Comparison of ENCODE assay signal across 8 mouse cellular contexts in the genomic region with DNA sequence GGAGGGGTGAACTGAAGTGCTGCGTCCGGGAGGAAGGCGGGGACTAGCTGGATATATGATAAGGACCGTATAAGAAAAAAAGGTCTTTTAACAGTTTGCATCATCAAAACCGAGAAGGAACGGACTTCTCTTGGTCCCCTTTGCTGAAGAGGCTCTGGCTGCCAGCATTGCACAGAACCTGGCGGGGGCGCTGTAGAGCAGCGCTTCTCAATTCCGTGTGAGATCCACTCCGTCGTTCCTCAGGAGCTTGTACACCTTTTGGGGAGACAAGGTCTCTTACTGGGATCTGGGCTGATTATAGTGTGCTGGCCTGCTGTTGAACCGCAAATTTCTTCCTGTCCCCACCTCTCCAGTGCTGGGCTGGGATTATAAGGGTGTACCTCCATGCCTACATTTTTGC. TPM values are rescaled to one million over a fixed set of nuclear protein-coding genes. Genes with fewer than 3 reads are reported as not detected.
DNase-seq lines count a peak whose midpoint lies in the region; ATAC-seq and TF ChIP-seq lines count a peak whose summit lies in the region.

No protein-coding gene starts in this region.

- H3K36me3 ChIP-seq in lung, postnatal 0 days (ENCODE audit: insufficient read depth, low read length), result no peaks in the 10 kb centered on the region
- no peaks in the 10 kb centered on the region for H3K36me3 ChIP-seq in forebrain, embryonic 16.5 days (ENCODE audit: control insufficient read depth, insufficient read depth)

- no peak overlapping the region for H3K9ac ChIP-seq in lung, postnatal 0 days (replicated peaks; ENCODE audit: low read depth)
- no peak overlapping the region for H3K9ac ChIP-seq in forebrain, embryonic 16.5 days (replicated peaks; ENCODE audit: low read depth, low read length)

- no peak for TF ChIP-seq EP300 in lung, postnatal 0 days (IDR thresholded peaks at IDR 0.05)

- no peak overlapping the region for H3K27ac ChIP-seq in left cerebral cortex, adult 2 months
- no peak overlapping the region for H3K27ac ChIP-seq in lung, postnatal 0 days (ENCODE audit: low read length)
- no peak overlapping the region for H3K27ac ChIP-seq in forebrain, embryonic 16.5 days (ENCODE audit: low read length)

- H3K4me1 ChIP-seq in lung, postnatal 0 days (ENCODE audit: insufficient read depth, low read depth, low read length), result no peaks in the 10 kb centered on the region
- no peaks in the 10 kb centered on the region for H3K4me1 ChIP-seq in forebrain, embryonic 16.5 days (replicated peaks; ENCODE audit: control insufficient read depth, insufficient read depth, low read length)

- no peaks in the 10 kb centered on the region for H3K9me3 ChIP-seq in lung, postnatal 0 days (ENCODE audit: low read length)
- H3K9me3 ChIP-seq in forebrain, embryonic 16.5 days (ENCODE audit: control insufficient read depth, low read length), result no peaks in the 10 kb centered on the region

- 18% methylated on average over 13 of the region's 13 CpGs for WGBS in lung, postnatal 0 days
- WGBS in forebrain, embryonic 16.5 days, result 28% methylated on average over 13 of the region's 13 CpGs

- H3K4me3 ChIP-seq in left cerebral cortex, adult 2 months, result no peak overlapping the region
- H3K4me3 ChIP-seq in lung, postnatal 0 days (ENCODE audit: low read depth, low read length), result no peak overlapping the region
- no peak overlapping the region for H3K4me3 ChIP-seq in forebrain, embryonic 16.5 days (replicated peaks; ENCODE audit: low read length)

- TF ChIP-seq CTCF in left cerebral cortex, adult 2 months (IDR thresholded peaks at IDR 0.05), result peak; percentile 53
- TF ChIP-seq CTCF in lung, postnatal 0 days (IDR thresholded peaks at IDR 0.05), result peak; percentile 74

- H3K27me3 ChIP-seq in lung, postnatal 0 days (replicated peaks; ENCODE audit: insufficient read depth, low read length), result no peaks in the 10 kb centered on the region
- H3K27me3 ChIP-seq in forebrain, embryonic 16.5 days (replicated peaks; ENCODE audit: control insufficient read depth, insufficient read depth, low read length), result no peaks in the 10 kb centered on the region

- 0 out of 2 replicates have a peak overlapping the region, but pooled peaks have one; percentile 8 for H3K4me2 ChIP-seq in lung, postnatal 0 days (replicated peaks; ENCODE audit: low read depth, low read length)
- no peak overlapping the region for H3K4me2 ChIP-seq in forebrain, embryonic 16.5 days (ENCODE audit: low read length)

- no peak for DNase-seq in left cerebral cortex, adult 2 months (ENCODE audit: extremely low spot score in 1 of 2, low spot score in 2 of 2)
- DNase-seq in left cerebral cortex, adult 9 months (ENCODE audit: low spot score in 2 of 2), result no peak
- DNase-seq in ZHBTc4 (ENCODE audit: low read depth, low spot score), result peak; percentile 90
- DNase-seq in embryo, embryonic 9.5 days (ENCODE audit: extremely low spot score), result peak; percentile 48
- DNase-seq in lung, postnatal 0 days (ENCODE audit: low spot score), result peak; percentile 59
- DNase-seq in spleen, adult 12 weeks (ENCODE audit: low spot score), result no peak
- no peak for DNase-seq in right cerebral cortex, adult 18-20 months

- 0 out of 2 replicates have a peak, but pooled peaks have one; percentile 17 for ATAC-seq in lung, postnatal 0 days
- no peak for ATAC-seq in forebrain, embryonic 16.5 days

- intact Hi-C loops in left cerebral cortex, adult 2 months (cut with DNase I), result no loop called here

RNA-seq across cellular contexts. Expression of a gene that starts 20.3 kb away (rescaled TPM):
- not detected for total RNA-seq in left cerebral cortex, adult 2 months (2021)
- polyA plus RNA-seq in lung, postnatal 0 days (2015; fragmentation: Nextera tagmentation; extraction: Ambion mirVana), result 4.1 and 5.4 TPM in 2 replicates
- polyA plus RNA-seq in forebrain, embryonic 16.5 days (2015; fragmentation: Nextera tagmentation; extraction: Ambion mirVana), result not detected in 2 replicates

Comparison
In these comparisons a context has a peak if more than half of its experiments do, and no peak if none do; other contexts are left out.
1. DNase-seq: peak in ZHBTc4 (single experiment), embryo, embryonic 9.5 days (single experiment) and lung, postnatal 0 days (single experiment); none in left cerebral cortex, adult 2 months (0 of 2), left cerebral cortex, adult 9 months (0 of 2), spleen, adult 12 weeks (single experiment) and right cerebral cortex, adult 18-20 months (single experiment).